Mouse (Mus musculus) cortical plate, adult 2 months (tissue): Measurements from ENCODE around the gene Cops9.

Source experiments
- CTCF ChIP-seq: fragments of 200-500 bp; IDR thresholded peaks from 2 replicates; pipeline ENCODE4 v1.5.1; 2011; ENCODE audit warnings: mild to moderate bottlenecking, control low read depth, low read length; ENCODE audit not compliant: insufficient read depth; ENCODE audit errors: extremely low read depth
- POLR2A ChIP-seq: fragments of 200-500 bp; IDR thresholded peaks from 2 replicates; pipeline ENCODE4 v1.6.1; 2011; ENCODE audit warnings: mild to moderate bottlenecking, low read length, control low read depth; ENCODE audit not compliant: insufficient read depth; ENCODE audit errors: extremely low read depth

- no peak for TF ChIP-seq CTCF
- TF ChIP-seq POLR2A, result no peak
Measured at GRCm38 (mm10) chr1:92683151-92683550, 41.4 kb upstream of the Cops9 start.
